Mouse (Mus musculus) gastrocnemius, adult 8-10 months (tissue): ENCODE measurements around the gene Itgb3bp. TPM values are rescaled to one million over a fixed set of nuclear protein-coding genes. Genes with fewer than 3 reads are reported as not detected.

ENCODE experiments used
- DNase-seq, 2 experiments: peaks; one replicate each; pipeline ENCODE4 v3.0.0; 2022; ENCODE audit warnings: low spot score in 2 of 2
- total RNA-seq, 4 experiments: library from RNA; stranded (reverse); gene quantifications; 2 replicates each; pipeline ENCODE4 v1.2.4; 2022

Itgb3bp gene
- total RNA-seq, 4 experiments from 2014 or later = 3.4 to 7.5 (median 5.4) TPM

- DNase-seq = no peak
Measured at GRCm38 (mm10) chr4:99934859-99935258, 5.2 kb upstream of the Itgb3bp start.

- DNase-seq = peak in 1 of 2 experiments; percentile 56
Measured at GRCm38 (mm10) chr4:99931807-99932206, 2.2 kb upstream of the Itgb3bp start.

- DNase-seq = no peak
Measured at GRCm38 (mm10) chr4:99931240-99931580, 1.6 kb upstream of the Itgb3bp start.

GRCm38 (mm10) chr4:99930518-99931239 is 1.1 kb upstream of the Itgb3bp start:
- DNase-seq = peak; percentile 28 to 58

GRCm38 (mm10) chr4:99929149-99929612 is 432 bp downstream of the Itgb3bp start, which contains the start of gene Pgm1:
TSS of gene Pgm1 (plus strand) at chr4:99929414.
- DNase-seq = peak; percentile 90 to 93

- no peak for DNase-seq
Measured at GRCm38 (mm10) chr4:99928521-99928920, 1.1 kb downstream of the Itgb3bp start.

- DNase-seq = no peak
Measured at GRCm38 (mm10) chr4:99926380-99926779, 3.2 kb downstream of the Itgb3bp start.

GRCm38 (mm10) chr4:99913894-99914451 is 15.6 kb downstream of the Itgb3bp start:
- DNase-seq = no peak

- DNase-seq = no peak
Measured at GRCm38 (mm10) chr4:99882405-99882804, 47.2 kb downstream of the Itgb3bp start.

GRCm38 (mm10) chr4:99881882-99882281 is 47.7 kb downstream of the Itgb3bp start:
- no peak for DNase-seq

- DNase-seq = peak; percentile 58 to 60
Measured at GRCm38 (mm10) chr4:99829094-99830073, 100.2 kb downstream of the Itgb3bp start, which contains the start of gene Efcab7. TSS of gene Efcab7 (plus strand) at chr4:99829198.

GRCm38 (mm10) chr4:99828739-99829093 is 100.9 kb downstream of the Itgb3bp start:
- DNase-seq = no peak

- no peak for DNase-seq
Measured at GRCm38 (mm10) chr4:99828337-99828736, 101.3 kb downstream of the Itgb3bp start.

- DNase-seq = no peak
Measured at GRCm38 (mm10) chr4:99816697-99817460, 112.7 kb downstream of the Itgb3bp start.

- no peak for DNase-seq
Measured at GRCm38 (mm10) chr4:99792365-99792764, 137.2 kb downstream of the Itgb3bp start.

GRCm38 (mm10) chr4:99773041-99773440 is 156.6 kb downstream of the Itgb3bp start:
- no peak for DNase-seq

- no peak for DNase-seq
Measured at GRCm38 (mm10) chr4:99770555-99770954, 159.1 kb downstream of the Itgb3bp start.

- no peak for DNase-seq
Measured at GRCm38 (mm10) chr4:99766753-99767152, 162.9 kb downstream of the Itgb3bp start.

- DNase-seq = no peak
Measured at GRCm38 (mm10) chr4:99766303-99766702, 163.3 kb downstream of the Itgb3bp start.

GRCm38 (mm10) chr4:99752426-99752825 is 177.2 kb downstream of the Itgb3bp start:
- no peak for DNase-seq

GRCm38 (mm10) chr4:99739836-99740235 is 189.8 kb downstream of the Itgb3bp start:
- DNase-seq = no peak
